Mouse (Mus musculus): ENCODE data around the gene Deaf1. TPM values are rescaled to one million over a fixed set of nuclear protein-coding genes. Genes with fewer than 3 reads are reported as not detected.
A peak's percentile ranks its signal among the peaks of the same experiment; 100 is the strongest.

Deaf1 gene
- total RNA-seq, 2 experiments from 2014 or later = 25.8 to 37.5 TPM

GRCm38 (mm10) chr7:141339215-141339920 is 11.9 kb upstream of the Deaf1 start:
- DNase-seq = no peak

GRCm38 (mm10) chr7:141338576-141339131 is 11.2 kb upstream of the Deaf1 start, which contains the start of gene Eps8l2:
Eps8l2 (plus strand) TSS chr7:141338880.
- peak in 1 of 2 experiments; percentile 51 for DNase-seq

DNA sequence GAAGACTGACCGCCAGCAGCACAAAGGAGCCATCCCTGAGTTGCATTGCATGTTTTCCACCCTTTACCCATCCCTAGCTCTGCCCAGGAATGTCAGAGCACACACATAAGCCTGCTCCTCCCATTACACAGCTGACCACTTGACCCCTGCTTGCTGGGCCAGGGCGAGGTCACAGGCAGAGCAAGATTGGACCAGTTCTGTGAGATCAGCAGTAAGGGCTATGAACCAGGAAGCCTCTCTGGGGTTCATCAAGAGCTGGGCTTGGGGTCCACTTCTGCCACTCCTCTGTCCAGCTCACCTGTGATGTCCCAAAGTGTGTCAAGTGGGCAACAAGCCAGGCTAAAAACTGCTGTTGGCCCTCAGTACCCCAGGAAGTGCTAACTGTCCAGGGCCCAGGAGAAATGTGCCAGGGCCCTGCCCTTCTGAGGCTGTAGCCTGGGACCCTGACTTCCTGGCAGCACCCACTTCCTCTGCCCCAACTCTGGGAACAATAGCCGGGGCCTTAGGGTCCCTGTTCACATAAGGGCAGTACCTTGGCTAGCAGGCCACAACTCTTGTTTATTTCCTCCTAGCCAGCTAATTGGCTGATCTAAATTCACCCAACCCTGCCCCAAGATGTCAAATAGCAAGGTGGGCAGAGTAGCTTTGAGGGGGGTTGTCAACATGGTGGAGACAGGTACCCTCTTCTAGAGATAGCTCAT is 10.4 kb upstream of the Deaf1 start:
- no peak for DNase-seq

- no peak for DNase-seq
Measured at GRCm38 (mm10) chr7:141336296-141336695, 8.8 kb upstream of the Deaf1 start.

- DNase-seq = no peak
Measured at GRCm38 (mm10) chr7:141335682-141336081, 8.2 kb upstream of the Deaf1 start.

- no peak for DNase-seq
Measured at GRCm38 (mm10) chr7:141335044-141335579, 7.6 kb upstream of the Deaf1 start.

DNA sequence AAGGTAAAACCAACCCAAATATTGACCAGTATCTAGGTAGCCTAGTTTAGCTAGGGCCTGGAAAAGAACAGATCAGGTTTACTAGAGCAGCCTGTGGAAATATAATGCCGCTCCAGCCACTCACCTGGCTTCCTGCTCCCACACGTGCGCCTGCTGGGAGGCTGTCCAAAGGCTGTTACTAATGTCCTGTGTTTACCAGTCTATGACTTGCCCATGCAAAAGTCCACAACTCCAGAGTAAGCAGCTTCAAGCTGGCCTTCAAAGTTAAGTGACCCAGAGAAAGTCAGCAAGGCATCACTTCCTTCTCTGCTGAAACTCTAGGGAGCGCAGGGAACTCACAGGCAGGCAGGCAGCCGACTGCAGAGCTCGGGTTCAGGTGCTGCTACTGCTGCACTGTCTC is 4.5 kb upstream of the Deaf1 start:
- no peak for DNase-seq

DNA sequence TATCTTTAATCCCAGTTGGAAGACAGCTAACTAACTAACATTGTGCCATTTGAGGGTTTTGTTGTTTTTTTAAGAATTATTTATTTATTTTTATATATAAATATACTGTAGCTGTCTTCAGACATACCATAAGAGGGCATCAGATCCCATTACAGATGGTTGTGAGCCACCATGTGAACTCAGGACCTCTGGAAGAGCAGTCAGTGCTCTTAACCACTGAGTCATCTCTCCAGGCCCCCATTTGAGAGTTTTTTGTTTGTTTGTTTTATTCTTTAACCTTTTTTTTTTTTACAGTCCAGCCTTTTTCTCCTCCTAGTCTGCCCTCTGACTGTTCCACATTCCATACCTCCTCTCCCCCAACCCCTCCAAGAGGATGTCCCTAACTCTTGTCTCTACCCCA is 3.2 kb upstream of the Deaf1 start:
- DNase-seq = no peak

DNA sequence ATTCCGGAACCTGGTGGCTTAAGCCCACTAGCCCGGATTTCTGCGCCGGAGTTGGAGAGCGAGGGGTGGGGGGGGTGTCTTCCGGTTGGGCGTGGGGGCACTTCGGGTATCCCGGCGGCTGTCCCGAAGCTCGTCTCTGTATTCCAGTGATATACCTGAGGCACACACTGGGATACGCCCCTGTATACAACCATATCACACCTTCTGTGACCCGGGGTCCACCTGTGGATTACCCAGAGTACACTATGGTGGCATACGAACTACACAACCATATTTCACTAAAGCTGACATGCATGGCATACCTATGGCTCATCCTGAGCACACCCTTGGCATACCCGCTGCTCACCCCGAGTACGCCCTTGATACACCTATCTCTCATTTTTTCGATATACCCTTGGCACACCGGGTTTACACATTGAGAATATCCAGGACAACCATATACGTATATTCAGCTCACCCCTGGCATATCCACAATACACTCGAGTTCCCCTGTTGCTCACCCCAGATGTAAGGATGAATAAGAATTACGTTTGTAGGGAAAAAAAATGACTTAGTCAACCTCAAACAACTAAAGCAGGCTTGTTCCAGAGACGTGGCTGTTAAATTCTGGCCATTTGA is 992 bp upstream of the Deaf1 start:
- no peak for DNase-seq

DNA sequence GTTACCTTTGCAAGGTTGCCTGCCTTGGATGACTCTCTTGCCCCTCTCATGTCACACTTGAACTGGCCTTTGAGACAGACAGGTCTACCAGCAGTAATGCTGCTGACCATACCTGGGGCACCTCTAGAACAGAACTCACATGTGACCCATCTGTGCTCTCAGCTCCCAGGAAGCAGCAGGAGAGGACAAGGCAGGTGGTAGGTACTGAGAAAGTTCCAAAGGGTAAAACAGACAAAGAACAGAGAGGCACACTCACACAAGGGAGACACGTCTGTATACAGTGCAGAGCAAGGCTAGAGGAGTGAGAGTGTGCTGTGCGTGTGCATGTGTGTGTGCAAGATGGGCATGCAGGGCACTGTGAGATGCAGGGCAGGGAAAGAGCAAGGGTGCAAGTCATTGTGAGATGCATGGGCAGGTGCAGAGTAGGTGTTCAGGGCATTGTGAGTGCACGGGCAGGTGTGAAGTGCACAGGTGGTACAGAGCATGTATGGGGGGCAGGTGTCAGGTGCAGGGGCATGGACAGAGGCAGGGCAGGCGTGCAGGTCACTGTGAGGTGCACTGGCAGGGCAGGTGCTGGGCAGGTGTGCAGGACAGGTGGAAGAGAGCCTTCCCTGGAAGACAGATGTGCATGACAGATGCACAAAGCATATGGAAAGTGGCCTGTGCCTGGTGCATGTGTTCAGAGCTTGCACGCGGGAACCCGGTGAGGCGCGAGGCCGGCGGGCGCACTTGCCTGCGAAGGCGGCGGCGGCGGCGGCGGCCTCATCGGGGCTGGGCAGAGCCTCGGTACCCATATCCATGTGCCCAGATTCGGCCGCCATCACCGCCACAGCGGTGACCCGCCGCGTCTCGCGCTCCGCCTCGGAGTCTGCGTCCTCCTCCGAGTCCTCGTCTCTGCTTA is 694 bp downstream of the Deaf1 start:
- DNase-seq = no peak

- DNase-seq = no peak
Measured at GRCm38 (mm10) chr7:141324686-141325085, 2.8 kb downstream of the Deaf1 start.

DNA sequence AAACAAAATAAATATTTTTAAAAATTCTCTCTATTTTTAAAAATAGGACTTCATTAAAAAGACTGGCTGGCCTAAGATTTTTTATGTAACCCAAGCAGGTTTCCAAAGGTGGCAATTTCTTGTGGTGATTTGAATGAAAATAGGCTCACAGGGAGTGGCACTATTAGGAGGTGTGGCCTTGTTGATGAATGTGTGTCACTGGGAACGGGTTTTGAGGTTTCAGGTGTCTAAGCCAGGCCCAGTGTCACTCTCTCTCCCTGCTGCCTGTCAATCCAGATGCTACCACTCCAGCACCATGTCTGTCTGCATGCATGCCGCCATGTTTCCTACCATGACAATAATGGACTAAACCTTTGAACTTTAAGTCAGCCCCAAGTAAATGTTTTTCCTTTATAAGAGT is 8.0 kb downstream of the Deaf1 start:
- DNase-seq = no peak

DNA sequence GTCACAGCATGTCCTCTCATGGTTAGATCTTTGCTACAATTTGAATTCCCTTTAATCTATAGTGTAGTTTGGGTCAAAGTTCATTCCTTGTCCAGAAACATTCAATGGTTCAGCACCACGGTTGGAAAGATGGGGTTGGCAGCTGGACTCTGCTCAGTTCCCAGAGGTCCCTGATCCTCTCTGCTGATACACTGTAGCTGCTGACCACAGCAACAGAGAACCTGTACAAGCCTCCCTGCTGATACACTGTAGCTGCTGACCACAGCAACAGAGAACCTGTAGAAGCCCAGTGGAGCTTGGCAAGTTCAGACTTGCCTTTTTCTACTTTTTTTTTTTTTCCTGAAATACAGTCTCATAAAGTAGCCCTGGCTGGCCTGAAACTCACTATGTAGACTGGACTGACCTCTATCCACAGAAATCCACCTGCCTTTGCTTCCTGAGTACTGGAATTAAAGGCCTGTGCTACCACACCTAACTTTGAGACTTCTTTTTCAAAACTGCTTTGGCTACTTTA is 9.8 kb downstream of the Deaf1 start:
- no peak for DNase-seq

DNA sequence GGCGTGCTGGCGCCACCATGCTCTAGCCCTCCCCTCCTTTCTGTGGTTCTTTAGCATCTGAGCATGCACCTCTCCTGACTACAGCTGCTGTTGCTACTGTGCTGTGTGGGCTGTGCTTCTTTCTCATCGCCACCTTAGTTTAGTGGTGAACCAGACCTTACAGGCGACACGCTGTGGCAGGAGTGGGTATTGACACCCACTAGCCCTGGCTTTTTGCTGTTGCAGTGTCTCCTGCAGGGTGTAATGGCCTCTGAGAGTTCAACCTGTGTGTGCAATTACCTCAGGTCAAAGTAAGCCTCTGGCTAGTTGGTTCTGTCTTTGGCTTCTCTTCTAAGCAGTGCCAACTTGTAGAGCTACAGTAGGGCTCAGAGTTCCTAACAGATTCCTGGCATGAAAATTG is 11.5 kb downstream of the Deaf1 start:
- peak; percentile 60 to 61 for DNase-seq

GRCm38 (mm10) chr7:141315076-141315475 is 12.4 kb downstream of the Deaf1 start:
- DNase-seq = no peak

DNA sequence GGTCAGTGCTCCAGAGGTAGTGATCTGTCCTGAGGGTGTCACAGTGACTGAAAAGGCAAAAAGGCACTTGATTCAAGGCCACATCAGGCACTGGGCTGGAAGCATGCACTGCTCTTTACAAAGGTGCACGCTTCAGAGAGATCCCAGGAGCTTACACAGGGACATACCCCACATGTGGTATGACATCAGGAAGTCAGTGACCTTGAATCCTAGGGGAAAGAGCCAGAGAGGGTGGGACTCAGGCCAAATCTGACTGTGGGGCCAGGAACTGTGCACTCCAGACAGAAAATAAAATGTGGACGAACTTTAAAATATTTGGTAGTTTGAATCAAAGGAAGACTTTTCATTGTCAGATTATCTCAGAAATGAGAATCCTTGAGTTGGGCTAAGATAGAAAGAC is 13.1 kb downstream of the Deaf1 start:
- peak; percentile 68 to 74 for DNase-seq

- no peak for DNase-seq
Measured at GRCm38 (mm10) chr7:141304537-141304936, 23.0 kb downstream of the Deaf1 start.

DNA sequence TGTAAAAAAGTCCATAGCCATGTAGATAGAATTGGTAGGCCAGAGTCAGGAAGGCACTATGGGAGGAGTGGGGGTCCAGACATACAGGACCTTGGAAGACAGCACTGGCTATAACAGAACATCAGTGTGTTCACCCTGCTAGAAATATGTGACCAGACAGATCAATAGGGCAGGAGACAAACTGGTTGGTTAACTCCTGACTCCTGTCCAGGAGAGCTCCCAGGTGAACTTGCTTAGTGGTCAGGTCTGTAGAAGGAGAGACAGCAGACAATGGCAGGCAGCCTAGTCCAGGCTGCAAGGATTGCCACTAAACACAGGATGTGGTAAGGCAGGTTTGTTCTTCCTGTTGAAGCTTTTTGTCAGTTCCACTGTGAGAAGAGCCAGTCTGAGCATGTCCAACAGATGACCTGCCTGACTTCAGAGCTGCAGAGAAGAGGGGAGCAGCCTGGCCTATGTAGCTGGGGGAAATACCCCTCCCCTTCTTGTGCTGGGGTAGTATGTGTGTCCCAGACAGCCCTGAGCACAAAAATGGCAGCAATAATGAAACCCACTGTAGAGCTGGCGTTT is 24.7 kb downstream of the Deaf1 start:
- DNase-seq = no peak

DNA sequence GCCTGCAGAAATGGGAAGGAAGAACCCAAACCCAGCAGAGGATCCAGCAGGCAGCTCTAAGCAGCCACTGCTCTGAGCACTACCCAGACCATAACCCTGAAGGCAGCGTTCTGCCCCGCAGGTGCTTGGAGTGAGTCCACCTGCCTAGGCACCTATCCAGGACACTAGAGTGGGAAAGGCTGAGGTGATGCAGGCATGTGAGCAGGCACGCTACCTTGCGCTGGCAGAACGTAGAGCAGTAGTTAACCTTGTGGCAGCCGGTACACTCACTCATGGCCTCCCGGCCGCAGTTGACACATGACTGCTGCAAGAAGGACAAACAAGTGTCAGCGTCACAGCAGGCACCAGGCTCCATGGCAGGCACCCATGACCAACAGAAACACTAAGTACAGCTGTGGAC is 26.1 kb downstream of the Deaf1 start:
- peak in 1 of 2 experiments; percentile 68 for DNase-seq

GRCm38 (mm10) chr7:141299175-141299574 is 28.3 kb downstream of the Deaf1 start:
- no peak for DNase-seq
